In genomic region chr5:91519521-91519920, GRCm38 (mm10) we compare ENCODE assay signal across 8 mouse cellular contexts. TPM values are rescaled to one million over a fixed set of nuclear protein-coding genes. Genes with fewer than 3 reads are reported as not detected.
DNase-seq lines count a peak whose midpoint lies in the region; ATAC-seq lines count a peak whose summit lies in the region.
"Had no signal": no experiment of that assay in that cellular context is flagged by ENCODE, and none has a peak within 500 bp of the region (broad histone marks: within the 10 kb centered on the region; RNA-seq: fewer than 3 reads in every experiment).

No protein-coding gene starts in this region.

- peaks cover 34% of the 10 kb centered on the region for H3K27me3 ChIP-seq in lung, embryonic 15.5 days
- H3K27me3 ChIP-seq in hindbrain, embryonic 13.5 days, result peaks cover 14% of the 10 kb centered on the region
- peaks cover 13% of the 10 kb centered on the region for H3K27me3 ChIP-seq in neural tube, embryonic 11.5 days (ENCODE audit: control insufficient read depth, insufficient read depth, low read length)

- peak overlapping the region; percentile 91; the same call in 1 of the 2 replicates for H3K4me2 ChIP-seq in lung, embryonic 15.5 days
- 0 out of 2 replicates have a peak overlapping the region, but pooled peaks have one; percentile 96 for H3K4me2 ChIP-seq in hindbrain, embryonic 13.5 days
- no peak overlapping the region; the same call in 1 of the 2 replicates for H3K4me2 ChIP-seq in neural tube, embryonic 11.5 days (ENCODE audit: low read depth)

- no peak overlapping the region for H3K4me3 ChIP-seq in lung, embryonic 15.5 days
- no peak overlapping the region for H3K4me3 ChIP-seq in hindbrain, embryonic 13.5 days
- H3K4me3 ChIP-seq in neural tube, embryonic 11.5 days (ENCODE audit: low read depth, low read length), result no peak overlapping the region

- no peaks in the 10 kb centered on the region for H3K36me3 ChIP-seq in lung, embryonic 15.5 days
- no peaks in the 10 kb centered on the region for H3K36me3 ChIP-seq in hindbrain, embryonic 13.5 days
- H3K36me3 ChIP-seq in neural tube, embryonic 11.5 days (ENCODE audit: control insufficient read depth, insufficient read depth, low read length), result no peaks in the 10 kb centered on the region
- H3K36me3 ChIP-seq: liver, embryonic 15.5 days had no signal

- 30% methylated on average over 4 of the region's 4 CpGs for WGBS in lung, embryonic 15.5 days
- 52% methylated on average over 4 of the region's 4 CpGs for WGBS in hindbrain, embryonic 13.5 days
- 50% methylated on average over 4 of the region's 4 CpGs for WGBS in neural tube, embryonic 11.5 days

- peaks cover 21% of the 10 kb centered on the region for H3K4me1 ChIP-seq in lung, embryonic 15.5 days
- peaks cover 23% of the 10 kb centered on the region for H3K4me1 ChIP-seq in hindbrain, embryonic 13.5 days (replicated peaks)
- peaks cover 12% of the 10 kb centered on the region; the same call in 1 of the 2 replicates for H3K4me1 ChIP-seq in neural tube, embryonic 11.5 days (ENCODE audit: control insufficient read depth, insufficient read depth, low read length)

- H3K9ac ChIP-seq in lung, embryonic 15.5 days, result no peak overlapping the region
- H3K9ac ChIP-seq in hindbrain, embryonic 13.5 days, result no peak overlapping the region
- no peak overlapping the region for H3K9ac ChIP-seq in neural tube, embryonic 11.5 days (ENCODE audit: low read length)
- H3K9ac ChIP-seq: liver, embryonic 15.5 days had no signal

- no peak overlapping the region for H3K27ac ChIP-seq in lung, embryonic 15.5 days
- H3K27ac ChIP-seq in hindbrain, embryonic 13.5 days, result no peak overlapping the region
- H3K27ac ChIP-seq in neural tube, embryonic 11.5 days (ENCODE audit: low read depth, low read length), result no peak overlapping the region
- H3K27ac ChIP-seq: liver, embryonic 15.5 days had no signal

- no peak for ATAC-seq in lung, embryonic 15.5 days (ENCODE audit: borderline replicate concordance, extremely low read depth, low FRiP score, low TSS enrichment)
- ATAC-seq in hindbrain, embryonic 13.5 days (ENCODE audit: low FRiP score), result no peak
- ATAC-seq in neural tube, embryonic 11.5 days (ENCODE audit: insufficient read depth, low FRiP score, low TSS enrichment), result no peak

- DNase-seq in lung, postnatal 14 days, result no peak
- DNase-seq in embryo, embryonic 10 days (ENCODE audit: low spot score), result peak; percentile 68
- DNase-seq in neural tube, embryonic 11.5 days (ENCODE audit: low spot score), result peak; percentile 24
- no peak for DNase-seq in B cell, adult 2 months
- DNase-seq in left cerebral cortex, postnatal 36 days (ENCODE audit: low spot score in 2 of 2), result no peak

- no peaks in the 10 kb centered on the region for H3K9me3 ChIP-seq in lung, embryonic 15.5 days
- no peaks in the 10 kb centered on the region for H3K9me3 ChIP-seq in hindbrain, embryonic 13.5 days
- H3K9me3 ChIP-seq in neural tube, embryonic 11.5 days (ENCODE audit: control insufficient read depth, low read length), result no peaks in the 10 kb centered on the region
- H3K9me3 ChIP-seq: liver, embryonic 15.5 days had no signal

- intact Hi-C loops in left cerebral cortex, postnatal 36 days (cut with DNase I), result loop anchor here (5.0 to 10.0 kb wide), 3 partner anchors 343 to 483 kb away; no protein-coding TSS in a partner anchor

RNA-seq across cellular contexts. Expression of gene Parm1, which starts 2.1 kb away (rescaled TPM):
- polyA plus RNA-seq in lung, embryonic 15.5 days (2015; fragmentation: Nextera tagmentation; extraction: Ambion mirVana), result 7.9 and 8.6 TPM in 2 replicates
- 5.1 and 5.6 TPM in 2 replicates for polyA plus RNA-seq in hindbrain, embryonic 13.5 days (2015; fragmentation: Nextera tagmentation; extraction: Ambion mirVana)
- 17.6 and 18.5 TPM in 2 replicates for polyA plus RNA-seq in neural tube, embryonic 11.5 days (2014; fragmentation: Nextera tagmentation; extraction: Ambion mirVana)
- total RNA-seq in left cerebral cortex, postnatal 36 days (2021), result 10 to 100 TPM; 35.3 to 41.9 TPM

Comparison
In these comparisons a context has a peak if more than half of its experiments do, and no peak if none do; other contexts are left out.
1. DNase-seq: peak in embryo, embryonic 10 days (single experiment) and neural tube, embryonic 11.5 days (single experiment); none in lung, postnatal 14 days (single experiment), B cell, adult 2 months (0 of 2) and left cerebral cortex, postnatal 36 days (0 of 2).